Mouse (Mus musculus) layer of hippocampus, adult 8-10 months (tissue): ENCODE measurements at regions not wholly inside any gene's neighbourhood (a gene's known extent, or its start where the extent isn't known, plus 50 kb on each side); places are given as distances from the start of the nearest gene placed in this dataset.

Source experiments
- DNase-seq, 2 experiments: peaks; one replicate each; pipeline ENCODE4 v3.0.0; 2022; ENCODE audit warnings: low spot score in 2 of 2

- DNase-seq = no peak
Measured at GRCm38 (mm10) chr14:25213056-25213455, 245.9 kb upstream of the Zmiz1 start.

DNA sequence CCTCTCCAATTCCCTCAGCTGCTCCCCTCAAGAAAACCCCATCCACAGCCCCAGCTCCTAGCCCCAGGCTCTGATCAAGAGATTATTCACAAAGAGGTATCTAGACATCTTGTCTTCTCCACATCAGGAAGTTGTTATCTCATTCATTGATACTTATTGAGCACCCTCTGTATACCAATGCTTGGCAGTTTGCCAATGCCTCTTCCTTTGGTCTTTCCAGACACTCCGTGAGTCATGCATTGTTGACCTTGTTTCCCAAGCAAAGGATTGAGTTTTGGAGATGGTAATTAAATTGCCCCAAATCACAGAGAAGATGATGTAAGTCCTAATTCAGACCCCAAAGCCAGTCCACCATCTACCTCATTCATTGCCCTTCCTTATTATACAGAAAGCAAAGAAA is 235.9 kb upstream of the Zmiz1 start:
- DNase-seq = no peak

GRCm38 (mm10) chr14:25225214-25225613 is 233.8 kb upstream of the Zmiz1 start:
- no peak for DNase-seq

- peak; percentile 90 to 91 for DNase-seq
Measured at GRCm38 (mm10) chr14:25226155-25226839, 232.7 kb upstream of the Zmiz1 start.

DNA sequence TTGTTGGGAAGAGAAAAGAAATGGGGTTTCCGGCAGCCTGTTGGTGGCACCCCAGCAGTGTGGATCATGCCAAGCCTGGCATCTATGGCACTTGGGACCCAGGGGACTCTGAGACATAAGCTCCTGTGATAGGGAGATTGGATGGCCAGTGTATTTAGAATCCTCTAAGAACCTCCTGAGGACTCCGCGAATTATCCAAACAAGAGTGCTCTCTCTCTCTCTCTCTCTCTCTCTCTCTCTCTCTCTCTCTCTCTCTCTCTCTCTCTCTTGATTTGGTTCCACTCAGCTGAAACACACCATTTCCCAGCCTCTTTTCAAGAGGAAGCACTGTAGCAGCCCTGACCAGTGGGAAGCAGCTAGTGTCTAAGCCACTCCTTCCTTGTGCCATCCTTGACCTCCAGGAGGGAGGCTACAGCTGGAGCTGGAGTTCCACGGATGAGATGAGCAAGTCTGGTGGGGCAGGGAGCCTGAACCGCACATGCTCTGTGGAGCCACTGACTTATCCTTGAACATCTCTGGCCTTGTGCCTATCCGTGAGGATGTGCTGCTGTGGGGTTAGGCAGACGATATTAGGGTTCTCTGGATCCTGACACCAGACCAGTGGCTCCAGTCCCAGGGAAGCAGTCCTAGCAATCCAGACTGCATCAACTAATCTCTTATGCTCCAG is 232.0 kb upstream of the Zmiz1 start:
- DNase-seq = no peak

DNA sequence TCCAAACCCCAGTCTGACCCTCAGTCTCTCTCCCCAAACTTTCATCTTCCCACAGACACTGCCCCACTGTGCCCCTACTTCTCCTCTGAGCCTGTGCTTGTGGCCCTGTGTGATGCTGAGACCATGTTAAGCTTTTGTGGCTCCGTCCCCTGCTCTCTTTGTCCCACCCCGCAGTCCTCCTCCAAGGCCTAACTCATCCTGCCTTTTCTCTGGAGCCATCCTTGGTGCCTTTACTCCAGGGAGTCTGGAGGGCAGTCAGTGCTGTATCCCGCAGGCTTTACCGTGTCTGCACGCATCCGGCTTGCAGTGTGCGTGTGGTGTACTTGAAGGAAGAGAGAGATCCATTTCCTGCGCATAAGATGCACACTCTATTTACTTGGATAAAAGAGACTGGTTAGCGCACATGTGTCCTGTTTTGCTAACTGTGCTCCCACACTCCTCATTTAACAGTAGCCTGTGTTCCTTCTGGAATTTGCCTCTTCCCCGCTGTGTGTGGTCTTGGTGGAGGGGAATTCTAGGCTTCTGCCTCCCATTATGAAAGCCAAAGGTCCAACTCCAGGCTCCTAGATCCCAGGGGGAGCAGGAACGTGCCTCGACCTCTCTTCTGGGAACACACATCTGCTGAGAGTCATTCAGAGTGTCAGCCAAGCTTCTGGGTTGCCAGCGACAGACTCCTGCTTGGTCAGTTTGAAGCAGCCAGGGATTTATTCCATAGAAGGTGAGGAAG is 230.5 kb upstream of the Zmiz1 start:
- DNase-seq = no peak

DNA sequence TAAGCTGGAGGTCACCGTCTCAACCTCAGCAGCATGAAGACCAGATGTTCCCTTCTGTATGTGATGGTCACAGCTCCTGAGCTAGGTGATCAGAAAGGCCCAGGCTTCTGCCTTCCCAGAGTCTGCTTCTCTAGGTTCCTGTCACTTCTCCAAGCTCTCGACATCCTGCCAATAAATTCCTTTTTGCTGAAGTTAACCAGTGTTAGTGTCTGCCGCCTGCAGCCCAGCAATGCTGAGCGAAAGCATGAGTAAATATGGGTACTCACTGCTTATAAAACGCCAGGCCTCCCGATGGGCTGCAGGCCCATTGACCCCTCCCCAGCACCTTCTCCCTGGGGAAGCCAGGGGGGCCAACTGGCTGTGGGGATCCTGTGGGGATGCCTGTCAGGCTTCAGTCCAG is 229.4 kb upstream of the Zmiz1 start:
- no peak for DNase-seq

GRCm38 (mm10) chr14:25231881-25232280 is 227.1 kb upstream of the Zmiz1 start:
- DNase-seq = no peak

- peak; percentile 60 to 65 for DNase-seq
Measured at GRCm38 (mm10) chr14:25236421-25236973, 222.5 kb upstream of the Zmiz1 start.

DNA sequence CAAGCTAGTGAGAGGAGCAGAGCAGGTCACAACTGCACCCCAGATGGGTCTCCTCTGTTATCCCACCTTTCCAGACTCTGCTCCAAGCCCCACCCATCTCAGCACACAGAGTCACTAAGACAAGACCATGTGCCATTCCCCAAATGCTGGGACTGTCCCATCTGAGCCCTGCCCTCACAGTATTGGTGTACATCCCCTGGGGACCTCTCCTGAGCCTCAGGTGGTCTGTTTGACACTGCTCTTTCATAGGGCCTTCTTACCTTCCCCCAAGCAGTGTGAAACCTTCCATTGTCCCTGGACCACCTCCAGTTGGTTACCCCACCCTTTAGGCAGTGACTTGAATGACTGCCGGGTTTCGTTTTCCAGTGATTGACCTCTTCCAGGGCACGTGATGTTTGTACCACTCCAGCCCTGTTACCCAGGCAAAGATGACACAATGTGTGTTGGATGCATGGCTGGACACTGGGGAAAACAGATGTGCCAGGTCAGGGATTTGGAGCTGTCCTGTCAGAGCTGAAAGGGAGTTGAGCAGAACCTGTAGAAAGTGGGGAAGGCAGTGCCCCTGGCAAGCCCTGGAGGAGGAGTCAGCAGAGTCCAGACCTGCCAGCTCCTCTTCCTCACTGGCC is 219.5 kb upstream of the Zmiz1 start:
- DNase-seq = no peak

DNA sequence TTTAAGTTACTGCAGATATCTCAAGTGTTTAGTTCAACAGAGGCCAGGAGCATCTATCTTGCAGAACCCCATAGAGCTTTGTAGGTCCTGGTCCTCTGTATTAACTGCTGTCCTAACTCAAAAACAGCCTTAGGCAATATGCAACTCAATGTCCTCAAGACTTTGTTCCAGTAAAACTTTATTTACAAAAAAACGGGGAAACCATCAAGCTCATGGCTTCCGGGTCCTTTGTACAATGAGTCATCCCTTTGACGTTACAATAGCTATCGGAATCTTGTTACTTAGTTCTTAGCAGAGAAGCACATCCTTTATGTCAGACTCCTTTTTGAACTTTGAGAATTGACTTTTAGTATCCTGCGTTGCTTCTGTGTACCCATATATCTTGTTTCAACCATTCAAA is 216.2 kb upstream of the Zmiz1 start:
- DNase-seq = no peak

DNA sequence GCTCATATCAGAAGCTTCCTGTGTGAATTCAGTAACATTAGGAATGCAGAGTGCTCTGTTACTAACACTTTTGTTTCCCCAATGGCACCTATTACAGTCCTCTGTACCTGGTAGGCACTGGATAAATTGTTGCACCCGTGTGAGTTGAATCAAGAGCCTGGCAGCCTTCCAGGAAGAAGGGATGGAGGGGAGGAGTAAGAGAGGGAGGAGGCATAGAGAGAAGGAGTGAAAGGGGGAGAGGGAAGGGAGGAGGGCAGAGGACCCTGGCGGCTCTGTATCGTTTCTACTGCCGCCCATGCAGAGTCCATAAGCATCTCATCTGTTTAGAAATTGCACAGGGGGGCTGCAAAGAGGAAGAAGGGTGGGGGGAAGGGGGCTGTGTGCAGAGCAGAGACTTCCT is 215.7 kb upstream of the Zmiz1 start:
- DNase-seq = no peak

DNA sequence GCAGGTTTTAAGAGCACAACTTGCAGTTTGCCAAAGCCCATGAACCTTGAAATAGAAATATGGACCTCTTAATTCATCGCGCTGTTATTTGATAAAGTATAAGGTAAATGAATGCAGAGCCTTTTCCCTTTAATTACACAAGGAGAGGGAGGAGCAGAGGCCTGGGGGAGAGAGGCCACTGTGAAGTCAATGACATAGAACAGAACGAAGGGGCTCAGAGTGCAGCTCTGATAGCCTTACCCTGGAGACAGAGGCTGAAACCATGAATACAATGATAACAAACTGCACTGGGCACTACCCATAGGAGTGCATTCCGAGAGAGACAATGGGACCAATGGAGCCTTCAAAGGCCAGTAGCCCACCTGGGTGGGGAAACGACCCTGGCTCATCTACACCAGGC is 215.3 kb upstream of the Zmiz1 start:
- no peak for DNase-seq

DNA sequence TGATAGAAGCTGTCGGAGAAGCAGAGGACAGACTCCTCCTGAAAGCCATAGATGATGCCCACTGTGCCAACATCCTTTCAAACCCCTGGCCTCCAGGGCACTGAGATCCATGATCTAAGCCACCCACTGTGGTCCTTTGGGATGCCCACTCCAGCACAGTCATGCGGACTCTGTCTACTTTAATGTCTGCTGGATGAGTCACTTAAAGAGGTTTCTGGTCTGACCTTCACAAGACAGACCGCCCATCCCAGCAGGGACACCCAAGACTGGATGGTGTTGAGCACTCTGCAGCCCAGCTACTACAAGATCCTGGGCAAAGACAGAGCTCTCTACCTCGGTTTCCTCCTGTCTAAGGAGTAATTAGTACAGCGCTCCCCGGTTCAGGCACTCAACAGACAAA is 214.1 kb upstream of the Zmiz1 start:
- DNase-seq = no peak

DNA sequence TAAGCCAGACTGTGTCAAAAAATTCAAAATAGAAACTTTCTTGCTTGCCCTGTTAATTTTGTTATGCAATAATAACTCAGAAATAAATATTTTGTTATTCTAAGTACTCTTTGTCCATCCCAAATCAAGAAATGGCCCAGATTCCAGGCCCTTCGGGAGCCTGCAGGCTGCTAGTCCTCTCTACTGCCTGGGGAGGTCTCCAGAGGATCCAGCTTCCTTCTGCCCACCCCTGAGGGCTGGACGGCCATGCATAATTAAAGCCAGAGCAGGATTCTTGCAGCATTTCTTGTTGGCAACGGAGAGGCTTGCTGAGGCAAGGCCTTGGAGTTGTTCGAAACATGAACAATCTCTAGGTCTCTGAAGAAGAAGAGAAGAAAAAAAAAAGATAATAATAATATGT is 213.3 kb upstream of the Zmiz1 start:
- DNase-seq = no peak

DNA sequence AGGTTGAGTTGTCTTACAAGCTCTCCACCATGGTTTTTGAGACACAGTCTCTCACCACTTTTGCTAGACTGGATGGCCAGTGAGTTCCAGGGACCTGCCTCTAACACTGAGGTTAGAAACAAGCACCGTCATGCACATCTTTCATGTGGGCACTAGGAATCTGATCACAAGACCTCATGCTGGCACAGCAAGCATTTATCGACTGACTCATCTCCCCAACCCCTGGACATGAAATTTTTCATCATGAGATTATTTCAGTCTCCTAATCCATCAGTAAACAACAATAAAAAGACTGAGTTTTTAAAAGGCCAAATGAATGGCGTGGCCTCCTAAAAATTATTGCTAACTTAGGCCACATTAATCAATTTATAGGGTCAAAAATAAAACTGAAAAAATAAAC is 210.0 kb upstream of the Zmiz1 start:
- DNase-seq = no peak

GRCm38 (mm10) chr14:25253016-25253850 is 205.8 kb upstream of the Zmiz1 start:
- no peak for DNase-seq

DNA sequence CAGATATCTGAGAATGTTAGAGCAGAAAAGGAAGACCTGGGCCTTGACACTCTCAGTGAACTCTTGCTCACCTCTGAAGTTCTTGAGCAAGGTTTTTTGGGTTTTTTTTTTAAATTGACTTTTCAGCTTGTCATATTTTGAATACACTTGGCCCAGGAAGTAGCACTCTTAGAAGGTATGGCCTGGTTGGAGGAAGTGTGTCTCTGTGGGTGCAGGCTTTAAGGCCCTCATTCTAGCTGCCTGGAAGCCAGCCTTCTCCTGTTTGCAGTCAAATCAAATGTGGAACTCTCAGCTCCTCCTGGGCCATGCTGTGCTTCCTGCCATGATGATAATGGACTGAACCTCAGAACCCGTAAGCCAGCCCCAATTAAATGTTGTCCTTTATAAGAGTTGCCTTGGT is 195.9 kb upstream of the Zmiz1 start:
- DNase-seq = no peak

DNA sequence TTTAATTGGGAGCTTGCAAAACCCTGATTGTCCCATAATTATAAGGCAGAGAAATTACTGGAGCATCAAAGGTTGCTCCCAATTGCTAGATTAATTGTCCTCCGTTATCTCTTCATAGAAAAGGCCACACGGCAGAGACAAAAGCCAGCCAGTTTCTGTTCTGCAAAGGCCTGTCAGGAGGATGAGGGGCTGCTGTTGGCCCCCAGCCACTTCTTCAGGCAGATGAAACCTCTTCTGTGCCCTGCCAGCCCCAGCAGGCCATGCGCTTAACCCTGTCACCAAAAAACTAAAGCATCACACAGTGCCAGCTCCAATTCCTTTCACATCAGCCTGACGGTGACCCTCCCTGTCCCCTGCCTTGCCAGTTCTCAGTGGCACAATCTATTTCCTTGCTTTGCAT is 192.1 kb upstream of the Zmiz1 start:
- no peak for DNase-seq

DNA sequence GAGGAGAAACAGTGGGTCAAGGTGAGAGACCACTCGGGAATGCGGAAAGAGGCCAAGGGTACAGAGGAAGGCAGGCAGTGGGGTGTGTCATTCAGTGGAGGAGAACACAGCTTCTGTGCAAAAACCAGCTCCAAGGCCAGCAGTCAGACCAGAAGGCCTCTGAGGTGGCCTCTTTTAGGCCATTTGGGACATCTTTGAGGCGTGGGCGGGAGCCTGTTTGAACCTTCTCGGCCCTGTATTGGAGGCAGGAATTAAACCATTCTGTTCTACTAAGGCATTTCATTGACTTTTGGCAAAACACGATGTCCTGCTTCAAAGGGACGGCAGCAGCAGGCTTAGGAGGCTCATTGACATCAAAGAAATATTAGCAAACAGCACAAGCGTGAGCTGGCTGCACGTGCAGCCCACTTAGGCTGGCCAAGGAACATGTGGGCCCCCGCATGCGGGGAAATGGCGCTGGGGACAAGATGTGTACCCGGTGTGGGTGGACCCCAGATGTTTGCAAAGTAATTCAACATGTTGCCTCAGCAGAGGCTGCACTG is 190.8 kb upstream of the Zmiz1 start:
- no peak for DNase-seq
